Comparison of ENCODE assay signal across 10 mouse cellular contexts in the genomic region with DNA sequence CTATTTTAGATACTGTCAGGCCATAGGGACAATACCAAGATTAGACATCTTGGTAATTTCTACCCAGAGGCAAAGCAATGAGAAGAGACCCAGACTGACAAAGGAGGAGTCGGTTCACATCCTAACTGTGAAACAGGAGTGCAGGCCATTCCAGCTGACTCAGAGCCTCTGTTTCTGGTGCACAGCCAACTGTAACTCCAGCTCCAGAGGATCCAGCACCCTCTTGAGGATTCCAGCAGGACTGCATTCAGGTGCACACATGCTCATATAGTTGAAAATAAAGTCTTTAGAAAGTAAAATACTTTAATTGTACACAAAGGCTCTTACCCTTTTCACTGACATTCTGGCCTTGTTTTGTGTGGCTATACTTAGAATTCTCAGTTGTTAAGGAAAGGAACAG. TPM values are rescaled to one million over a fixed set of nuclear protein-coding genes. Genes with fewer than 3 reads are reported as not detected.
A peak's percentile ranks its signal among the peaks of the same experiment; 100 is the strongest.
DNase-seq lines count a peak whose midpoint lies in the region; ATAC-seq and TF ChIP-seq lines count a peak whose summit lies in the region.
"Had no signal": no experiment of that assay in that cellular context is flagged by ENCODE, and none has a peak within 500 bp of the region (broad histone marks: within the 10 kb centered on the region; RNA-seq: fewer than 3 reads in every experiment).

No protein-coding gene starts in this region.

- no peaks in the 10 kb centered on the region for H3K36me3 ChIP-seq in kidney, embryonic 15.5 days
- no peaks in the 10 kb centered on the region for H3K36me3 ChIP-seq in MEL (ENCODE audit: control insufficient read depth in 1 of 2, insufficient read depth in 2 of 2, low read length in 2 of 2)
- H3K36me3 ChIP-seq in lung, embryonic 14.5 days (ENCODE audit: insufficient read depth) = no peaks in the 10 kb centered on the region
- H3K36me3 ChIP-seq in hindbrain, embryonic 11.5 days (ENCODE audit: control insufficient read depth, insufficient read depth, low read length) = no peaks in the 10 kb centered on the region

- H3K4me3 ChIP-seq in kidney, embryonic 15.5 days (replicated peaks) = no peak overlapping the region
- no peak overlapping the region for H3K4me3 ChIP-seq in MEL (ENCODE audit: control insufficient read depth in 1 of 2, insufficient read depth in 1 of 2, low read depth in 2 of 2, low read length in 2 of 2)
- no peak overlapping the region for H3K4me3 ChIP-seq in lung, embryonic 14.5 days (ENCODE audit: low read depth, low read length)
- H3K4me3 ChIP-seq in hindbrain, embryonic 11.5 days (ENCODE audit: low read depth, low read length) = no peak overlapping the region
- H3K4me3 ChIP-seq: erythroblast, embryonic 14.5 days had no signal

- no peaks in the 10 kb centered on the region for H3K79me2 ChIP-seq in MEL (ENCODE audit: control insufficient read depth, insufficient read depth, low read length, poor library complexity)

- H3K27ac ChIP-seq in kidney, embryonic 15.5 days = no peak overlapping the region
- H3K27ac ChIP-seq in MEL (ENCODE audit: control insufficient read depth, low read depth, low read length) = no peak overlapping the region
- no peak overlapping the region for H3K27ac ChIP-seq in lung, embryonic 14.5 days (ENCODE audit: low read depth)
- H3K27ac ChIP-seq in hindbrain, embryonic 11.5 days (ENCODE audit: low read depth, low read length) = no peak overlapping the region

- no peak for TF ChIP-seq EP300 in MEL (IDR thresholded peaks at IDR 0.05; ENCODE audit: low read depth in 1 of 2, low read length in 2 of 2)

- no peak for ATAC-seq in kidney, embryonic 15.5 days (replicated peaks; ENCODE audit: low FRiP score)
- no peak for ATAC-seq in lung, embryonic 14.5 days (ENCODE audit: insufficient read depth)
- no peak for ATAC-seq in hindbrain, embryonic 11.5 days (ENCODE audit: low FRiP score)

- DNase-seq in kidney, adult 11 months = peak; percentile 15
- peak; percentile 43 for DNase-seq in MEL (ENCODE audit: low read depth, low spot score)
- DNase-seq in adrenal gland, postnatal 36 days = peak; percentile 66 to 74
- DNase-seq in lung, embryonic 14.5 days = peak; percentile 46
- no peak for DNase-seq in embryo, embryonic 11 days
- DNase-seq in hindbrain, embryonic 11.5 days (ENCODE audit: low spot score) = no peak
- DNase-seq: midbrain, embryonic 14.5 days had no signal

- H3K4me1 ChIP-seq in kidney, embryonic 15.5 days = no peaks in the 10 kb centered on the region
- no peaks in the 10 kb centered on the region for H3K4me1 ChIP-seq in MEL (ENCODE audit: control insufficient read depth in 1 of 2, insufficient read depth in 2 of 2, low read length in 2 of 2)
- no peaks in the 10 kb centered on the region for H3K4me1 ChIP-seq in lung, embryonic 14.5 days (ENCODE audit: insufficient read depth)
- no peaks in the 10 kb centered on the region for H3K4me1 ChIP-seq in hindbrain, embryonic 11.5 days (replicated peaks; ENCODE audit: control insufficient read depth, insufficient read depth, low read length)

- no peak overlapping the region for H3K4me2 ChIP-seq in kidney, embryonic 15.5 days
- H3K4me2 ChIP-seq in lung, embryonic 14.5 days = no peak overlapping the region
- no peak overlapping the region for H3K4me2 ChIP-seq in hindbrain, embryonic 11.5 days (replicated peaks; ENCODE audit: low read depth, low read length)

- TF ChIP-seq POLR2A in MEL (IDR thresholded peaks at IDR 0.05; ENCODE audit: control insufficient read depth in 1 of 2, insufficient read depth in 1 of 2, low read depth in 1 of 2, low read length in 2 of 2, poor library complexity in 1 of 2) = no peak

- TF ChIP-seq RAD21 in MEL (IDR thresholded peaks at IDR 0.05; ENCODE audit: low read depth, low read length) = peak; percentile 61

- no peaks in the 10 kb centered on the region for H3K27me3 ChIP-seq in kidney, embryonic 15.5 days
- no peaks in the 10 kb centered on the region for H3K27me3 ChIP-seq in MEL (ENCODE audit: control insufficient read depth in 1 of 2, insufficient read depth in 2 of 2, low read length in 2 of 2)
- H3K27me3 ChIP-seq in lung, embryonic 14.5 days (ENCODE audit: insufficient read depth, low read length) = no peaks in the 10 kb centered on the region
- H3K27me3 ChIP-seq in hindbrain, embryonic 11.5 days (ENCODE audit: control insufficient read depth, insufficient read depth, low read length) = no peaks in the 10 kb centered on the region

- WGBS in kidney, embryonic 15.5 days = 71% methylated on average over 1 of the region's 1 CpGs
- WGBS in lung, embryonic 14.5 days = 66% methylated on average over 1 of the region's 1 CpGs
- WGBS in hindbrain, embryonic 11.5 days = 88% methylated on average over 1 of the region's 1 CpGs

- H3K9ac ChIP-seq in kidney, embryonic 15.5 days = no peak overlapping the region
- no peak overlapping the region for H3K9ac ChIP-seq in MEL (ENCODE audit: control insufficient read depth, low read depth, low read length, poor library complexity, severe bottlenecking)
- H3K9ac ChIP-seq in lung, embryonic 14.5 days = no peak overlapping the region
- H3K9ac ChIP-seq in hindbrain, embryonic 11.5 days (ENCODE audit: low read depth, low read length) = no peak overlapping the region

- TF ChIP-seq CTCF in MEL (IDR thresholded peaks at IDR 0.05 in 2 of 3, conservative IDR thresholded peaks at IDR 0.05 in 1 of 3; ENCODE audit: control insufficient read depth in 1 of 3, insufficient read depth in 1 of 3, low read depth in 2 of 3, low read length in 3 of 3, poor library complexity in 1 of 3, severe bottlenecking in 1 of 3) = peak in 2 of 3 experiments; percentile 4 to 46; a peak in 2 of 6 replicates
- peak; percentile 47 for TF ChIP-seq CTCF in lung, embryonic 14.5 days (IDR thresholded peaks at IDR 0.05; ENCODE audit: low read depth)

- no peaks in the 10 kb centered on the region for H3K9me3 ChIP-seq in kidney, embryonic 15.5 days (replicated peaks)
- H3K9me3 ChIP-seq in MEL (replicated peaks; ENCODE audit: insufficient read depth, low read length) = no peaks in the 10 kb centered on the region
- 0 out of 2 replicates have a peak, but pooled peaks cover 3% of the 10 kb centered on the region for H3K9me3 ChIP-seq in lung, embryonic 14.5 days (ENCODE audit: low read depth, low read length)
- no peaks in the 10 kb centered on the region for H3K9me3 ChIP-seq in hindbrain, embryonic 11.5 days (ENCODE audit: control insufficient read depth, low read length)

TF ChIP-seq in MEL, 35 proteins besides CTCF, POLR2A, EP300 and RAD21:
- TF ChIP-seq MYC (IDR thresholded peaks at IDR 0.05; ENCODE audit: low read depth, low read length) (no peak), SMC3 (IDR thresholded peaks at IDR 0.05; ENCODE audit: low read depth, low read length) (peak; percentile 51)

RNA-seq across cellular contexts. Expression of a gene that starts 40.4 kb away (rescaled TPM):
- 5.2 and 6.9 TPM in 2 replicates for polyA plus RNA-seq in kidney, embryonic 15.5 days (2015; fragmentation: Nextera tagmentation; extraction: Ambion mirVana)
- total RNA-seq in MEL (2012; rRNA removed) = not detected in 2 replicates
- not detected for polyA plus RNA-seq in MEL (2012; ENCODE audit: insufficient read depth in 1 of 2, insufficient read length in 2 of 2, low read depth in 1 of 2, low replicate concordance in 2 of 2, missing spikeins in 1 of 2)
- 10 to 100 TPM; 10.5 to 30.7 TPM for total RNA-seq in adrenal gland, postnatal 36 days (2021)
- polyA plus RNA-seq in lung, embryonic 14.5 days (2014; fragmentation: Nextera tagmentation; extraction: Ambion mirVana) = 36.9 and 45.0 TPM in 2 replicates
- 11.3 and 13.6 TPM in 2 replicates for polyA plus RNA-seq in hindbrain, embryonic 11.5 days (2014; fragmentation: Nextera tagmentation; extraction: Ambion mirVana)
- polyA plus RNA-seq: erythroblast, embryonic 14.5 days had no signal

RNA-seq across cellular contexts. Expression of a gene that starts 57.9 kb away (rescaled TPM):
- 0.09 TPM in 1 of 2 replicates, not detected in the other for polyA plus RNA-seq in kidney, embryonic 15.5 days (2015; fragmentation: Nextera tagmentation; extraction: Ambion mirVana)
- total RNA-seq in MEL (2012; rRNA removed) = not detected in 2 replicates
- polyA plus RNA-seq in MEL (2012; ENCODE audit: insufficient read depth in 1 of 2, insufficient read length in 2 of 2, low read depth in 1 of 2, low replicate concordance in 2 of 2, missing spikeins in 1 of 2) = not detected
- not detected for total RNA-seq in adrenal gland, postnatal 36 days (2021)
- not detected in 2 replicates for polyA plus RNA-seq in lung, embryonic 14.5 days (2014; fragmentation: Nextera tagmentation; extraction: Ambion mirVana)
- not detected in 2 replicates for polyA plus RNA-seq in hindbrain, embryonic 11.5 days (2014; fragmentation: Nextera tagmentation; extraction: Ambion mirVana)
- polyA plus RNA-seq: erythroblast, embryonic 14.5 days; large intestine, adult 2 months; midbrain, embryonic 14.5 days had no signal

Comparison
In these comparisons a context has a peak if more than half of its experiments do, and no peak if none do; other contexts are left out.
1. DNase-seq: peak in kidney, adult 11 months (single experiment), MEL (single experiment), adrenal gland, postnatal 36 days (2 of 2) and lung, embryonic 14.5 days (single experiment); none in embryo, embryonic 11 days (single experiment) and hindbrain, embryonic 11.5 days (single experiment).